Mouse (Mus musculus): Measurements from ENCODE around the gene Tecpr1. TPM values are rescaled to one million over a fixed set of nuclear protein-coding genes. Genes with fewer than 3 reads are reported as not detected.
A peak's percentile ranks its signal among the peaks of the same experiment; 100 is the strongest.

Gene Tecpr1
- polyA plus RNA-seq, 1 experiment from 2014 or later: 16.6 TPM

- WGBS: 87% methylated on average over 9 of the region's 9 CpGs
- H3K9ac ChIP-seq (ENCODE audit: low read depth, low read length): no peak overlapping the region
- H3K9me3 ChIP-seq (ENCODE audit: control insufficient read depth, low read length): no peaks in the 10 kb centered on the region
- H3K36me3 ChIP-seq (ENCODE audit: control insufficient read depth, insufficient read depth, low read length): no peaks in the 10 kb centered on the region
- no peak for DNase-seq (ENCODE audit: low spot score)
- H3K27me3 ChIP-seq (ENCODE audit: control insufficient read depth, insufficient read depth, low read length): no peaks in the 10 kb centered on the region
- peaks cover 16% of the 10 kb centered on the region for H3K4me1 ChIP-seq (replicated peaks; ENCODE audit: control insufficient read depth, insufficient read depth, low read length)
- ATAC-seq (ENCODE audit: low FRiP score): no peak
- no peak overlapping the region for H3K4me2 ChIP-seq (replicated peaks; ENCODE audit: low read depth, low read length)
- no peak overlapping the region for H3K27ac ChIP-seq (ENCODE audit: low read depth, low read length)
- H3K4me3 ChIP-seq (ENCODE audit: low read depth, low read length): no peak overlapping the region
These were observed 37.9 kb upstream of the Tecpr1 start for GRCm38 (mm10) chr5:144261309-144261708.

DNA sequence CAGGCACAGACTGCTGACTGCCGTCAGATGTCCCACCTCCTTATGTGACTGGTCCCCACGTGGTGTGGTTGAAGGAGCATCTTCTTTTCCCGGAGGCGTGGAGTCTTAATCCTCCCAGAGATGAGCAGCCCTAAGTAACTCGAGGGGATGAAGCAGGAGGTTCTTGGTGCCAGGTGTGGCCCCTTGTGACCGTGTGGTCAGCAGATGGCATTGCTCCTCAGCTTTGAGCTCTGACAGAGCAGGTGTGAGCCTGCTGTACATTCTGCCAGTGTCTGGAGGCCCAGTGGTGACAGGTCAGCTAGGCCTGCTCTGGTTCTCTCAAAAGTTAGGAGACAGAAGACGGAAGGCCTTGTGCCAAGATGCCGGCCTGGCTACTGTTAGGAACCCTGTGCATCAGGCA, 37.0 kb upstream of the Tecpr1 start:
- H3K4me1 ChIP-seq (replicated peaks; ENCODE audit: control insufficient read depth, insufficient read depth, low read length): peaks cover 16% of the 10 kb centered on the region
- ATAC-seq (ENCODE audit: low FRiP score) (no peak), DNase-seq (ENCODE audit: low spot score) (no peak)
- no peak overlapping the region for H3K4me3 ChIP-seq (ENCODE audit: low read depth, low read length)
- H3K9me3 ChIP-seq (ENCODE audit: control insufficient read depth, low read length): no peaks in the 10 kb centered on the region
- no peak overlapping the region for H3K4me2 ChIP-seq (replicated peaks; ENCODE audit: low read depth, low read length)
- no peaks in the 10 kb centered on the region for H3K36me3 ChIP-seq (ENCODE audit: control insufficient read depth, insufficient read depth, low read length)
- H3K9ac ChIP-seq (ENCODE audit: low read depth, low read length): no peak overlapping the region
- no peaks in the 10 kb centered on the region for H3K27me3 ChIP-seq (ENCODE audit: control insufficient read depth, insufficient read depth, low read length)
- WGBS: 82% methylated on average over 8 of the region's 8 CpGs
- H3K27ac ChIP-seq (ENCODE audit: low read depth, low read length): no peak overlapping the region

DNA sequence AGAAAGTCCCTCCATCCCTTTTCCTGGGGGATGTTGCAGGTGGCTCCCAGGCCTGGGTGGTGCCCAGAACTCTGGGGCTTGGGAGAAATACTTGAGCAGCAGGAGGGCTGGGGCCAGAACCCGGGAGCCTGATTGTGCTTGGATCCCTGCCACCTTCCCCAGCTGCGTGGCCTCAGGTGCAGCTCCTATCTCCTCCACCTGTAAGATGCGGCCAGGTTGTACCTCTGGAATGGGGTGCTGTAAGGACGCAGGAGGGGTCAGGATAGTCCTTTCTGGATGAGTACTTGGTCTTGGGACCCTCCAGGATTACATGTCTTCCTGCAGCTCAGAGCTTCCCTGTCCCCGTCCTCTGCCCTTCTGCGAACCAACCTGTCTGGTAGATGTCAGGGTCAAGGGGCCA, 35.8 kb upstream of the Tecpr1 start:
- 71% methylated on average over 6 of the region's 6 CpGs for WGBS
- Histone ChIP-seq H3K9ac (ENCODE audit: low read depth, low read length) (no peak overlapping the region; the same call in 1 of the 2 replicates), H3K4me1 (replicated peaks; ENCODE audit: control insufficient read depth, insufficient read depth, low read length) (peaks cover 16% of the 10 kb centered on the region), H3K36me3 (ENCODE audit: control insufficient read depth, insufficient read depth, low read length) (no peaks in the 10 kb centered on the region), H3K27ac (ENCODE audit: low read depth, low read length) (no peak overlapping the region), H3K27me3 (ENCODE audit: control insufficient read depth, insufficient read depth, low read length) (no peaks in the 10 kb centered on the region), H3K4me3 (ENCODE audit: low read depth, low read length) (peak overlapping the region; percentile 2; the same call in 1 of the 2 replicates), H3K9me3 (ENCODE audit: control insufficient read depth, low read length) (no peaks in the 10 kb centered on the region), H3K4me2 (replicated peaks; ENCODE audit: low read depth, low read length) (no peak overlapping the region)
- no peak for DNase-seq (ENCODE audit: low spot score)
- no peak for ATAC-seq (ENCODE audit: low FRiP score)

GRCm38 (mm10) chr5:144258687-144259086, 35.3 kb upstream of the Tecpr1 start:
- Histone ChIP-seq H3K4me3 (ENCODE audit: low read depth, low read length) (peak overlapping the region; percentile 98), H3K27ac (ENCODE audit: low read depth, low read length) (no peak overlapping the region)
- 27% methylated on average over 2 of the region's 2 CpGs for WGBS

DNA sequence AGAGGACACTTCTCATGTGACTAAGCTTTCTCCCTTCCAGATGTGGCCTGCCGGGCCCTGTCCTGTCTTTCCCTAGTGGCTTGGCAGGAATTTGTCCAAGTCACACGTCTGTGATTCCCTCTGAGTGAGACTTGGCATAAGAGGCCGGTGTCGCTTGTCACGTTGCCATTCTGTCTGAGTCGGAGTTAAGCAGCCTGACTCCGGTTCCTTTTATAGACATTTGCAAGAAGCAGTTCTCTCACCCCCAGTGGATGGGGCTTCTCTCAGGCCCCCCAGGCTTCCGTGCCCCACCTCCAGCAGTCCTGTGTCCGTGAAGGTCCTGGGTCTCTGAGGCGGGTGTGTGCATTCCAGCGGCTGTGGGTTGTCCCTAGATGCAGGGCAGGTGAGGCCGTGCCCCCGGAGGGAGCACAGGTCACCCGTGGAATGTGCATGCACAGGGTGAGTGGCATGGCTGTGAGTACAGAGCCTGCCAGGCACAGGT, 34.8 kb upstream of the Tecpr1 start:
- Histone ChIP-seq H3K27me3 (ENCODE audit: control insufficient read depth, insufficient read depth, low read length) (no peaks in the 10 kb centered on the region), H3K9me3 (ENCODE audit: control insufficient read depth, low read length) (no peaks in the 10 kb centered on the region), H3K4me1 (replicated peaks; ENCODE audit: control insufficient read depth, insufficient read depth, low read length) (peaks cover 16% of the 10 kb centered on the region), H3K4me3 (ENCODE audit: low read depth, low read length) (peak overlapping the region; percentile 98), H3K9ac (ENCODE audit: low read depth, low read length) (peak overlapping the region; percentile 89; the same call in 1 of the 2 replicates), H3K36me3 (ENCODE audit: control insufficient read depth, insufficient read depth, low read length) (no peaks in the 10 kb centered on the region), H3K27ac (ENCODE audit: low read depth, low read length) (no peak overlapping the region), H3K4me2 (replicated peaks; ENCODE audit: low read depth, low read length) (peak overlapping the region; percentile 76)
- peak; percentile 9 for DNase-seq (ENCODE audit: low spot score)
- 44% methylated on average over 14 of the region's 14 CpGs for WGBS
- no peak for ATAC-seq (ENCODE audit: low FRiP score)

More at GRCm38 (mm10) chr5:144258687-144259086, 35.3 kb upstream of the Tecpr1 start:
- H3K9ac ChIP-seq (ENCODE audit: low read depth, low read length): peak overlapping the region; percentile 4; the same call in 1 of the 2 replicates
- peak overlapping the region; percentile 76 for H3K4me2 ChIP-seq (replicated peaks; ENCODE audit: low read depth, low read length)
- no peaks in the 10 kb centered on the region for H3K36me3 ChIP-seq (ENCODE audit: control insufficient read depth, insufficient read depth, low read length)
- ATAC-seq (ENCODE audit: low FRiP score): no peak
- H3K9me3 ChIP-seq (ENCODE audit: control insufficient read depth, low read length): no peaks in the 10 kb centered on the region
- peaks cover 16% of the 10 kb centered on the region for H3K4me1 ChIP-seq (replicated peaks; ENCODE audit: control insufficient read depth, insufficient read depth, low read length)
- H3K27me3 ChIP-seq (ENCODE audit: control insufficient read depth, insufficient read depth, low read length): no peaks in the 10 kb centered on the region
- no peak for DNase-seq (ENCODE audit: low spot score)

- H3K4me3 ChIP-seq (ENCODE audit: low read depth, low read length): peak overlapping the region; percentile 98
- peak overlapping the region; percentile 89 for H3K9ac ChIP-seq (ENCODE audit: low read depth, low read length)
- WGBS: 56% methylated on average over 3 of the region's 3 CpGs
- no peaks in the 10 kb centered on the region for H3K27me3 ChIP-seq (ENCODE audit: control insufficient read depth, insufficient read depth, low read length)
- no peak overlapping the region for H3K27ac ChIP-seq (ENCODE audit: low read depth, low read length)
- H3K4me1 ChIP-seq (replicated peaks; ENCODE audit: control insufficient read depth, insufficient read depth, low read length): peaks cover 16% of the 10 kb centered on the region
- H3K4me2 ChIP-seq (replicated peaks; ENCODE audit: low read depth, low read length): peak overlapping the region; percentile 76
- no peaks in the 10 kb centered on the region for H3K9me3 ChIP-seq (ENCODE audit: control insufficient read depth, low read length)
- peak; percentile 9 for DNase-seq (ENCODE audit: low spot score)
- no peaks in the 10 kb centered on the region for H3K36me3 ChIP-seq (ENCODE audit: control insufficient read depth, insufficient read depth, low read length)
- ATAC-seq (ENCODE audit: low FRiP score): no peak
These were observed 34.2 kb upstream of the Tecpr1 start for GRCm38 (mm10) chr5:144257451-144258110.

DNA sequence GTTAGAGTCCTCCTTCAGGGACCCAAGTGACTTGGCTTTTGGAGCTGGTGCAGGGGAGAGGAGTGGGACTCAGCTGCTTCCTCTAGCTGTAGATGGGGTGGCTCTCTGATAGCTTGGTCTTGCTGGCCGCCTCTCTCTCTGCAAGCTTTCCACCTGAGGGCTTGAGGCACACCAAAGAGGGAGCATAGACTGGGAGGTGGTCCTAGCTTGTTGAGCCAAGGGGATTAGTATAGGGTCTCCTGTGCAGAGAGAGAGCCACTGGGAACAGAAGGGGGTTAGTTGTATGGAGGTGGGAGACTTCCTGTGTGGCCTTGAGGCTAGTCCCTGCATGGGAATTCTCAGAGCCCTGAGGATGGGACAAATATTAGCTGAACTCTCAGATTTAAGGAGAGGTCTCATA, 33.5 kb upstream of the Tecpr1 start:
- Histone ChIP-seq H3K27ac (ENCODE audit: low read depth, low read length) (0 out of 2 replicates have a peak overlapping the region, but pooled peaks have one; percentile 83), H3K9ac (ENCODE audit: low read depth, low read length) (peak overlapping the region; percentile 89), H3K4me3 (ENCODE audit: low read depth, low read length) (peak overlapping the region; percentile 98), H3K4me1 (replicated peaks; ENCODE audit: control insufficient read depth, insufficient read depth, low read length) (peaks cover 16% of the 10 kb centered on the region), H3K27me3 (ENCODE audit: control insufficient read depth, insufficient read depth, low read length) (no peaks in the 10 kb centered on the region), H3K4me2 (replicated peaks; ENCODE audit: low read depth, low read length) (peak overlapping the region; percentile 76), H3K36me3 (ENCODE audit: control insufficient read depth, insufficient read depth, low read length) (no peaks in the 10 kb centered on the region), H3K9me3 (ENCODE audit: control insufficient read depth, low read length) (no peaks in the 10 kb centered on the region)
- ATAC-seq (ENCODE audit: low FRiP score) (no peak), DNase-seq (ENCODE audit: low spot score) (peak; percentile 35)
- 44% methylated on average over 1 of the region's 1 CpGs for WGBS

DNA sequence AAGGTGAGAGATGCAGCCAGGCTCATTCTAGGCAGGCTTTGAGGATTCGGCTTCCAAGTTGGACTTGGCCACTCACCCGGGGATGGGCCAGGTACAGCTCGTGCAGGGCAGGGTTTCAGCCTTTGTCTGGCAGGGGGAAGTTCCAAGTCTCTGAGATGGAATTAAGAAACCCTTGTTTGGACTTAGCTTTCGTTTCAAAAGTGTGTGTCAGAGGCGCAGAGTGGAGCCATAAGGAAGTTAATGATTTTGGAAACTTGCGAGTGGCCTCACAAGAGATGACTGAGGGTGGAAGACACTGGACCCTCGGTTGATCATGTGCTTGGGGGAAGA, 33.1 kb upstream of the Tecpr1 start:
- peak overlapping the region; percentile 89 for H3K9ac ChIP-seq (ENCODE audit: low read depth, low read length)
- H3K4me2 ChIP-seq (replicated peaks; ENCODE audit: low read depth, low read length): peak overlapping the region; percentile 76
- H3K27ac ChIP-seq (ENCODE audit: low read depth, low read length): peak overlapping the region; percentile 83; the same call in 1 of the 2 replicates
- DNase-seq (ENCODE audit: low spot score) (no peak), ATAC-seq (ENCODE audit: low FRiP score) (no peak)
- H3K9me3 ChIP-seq (ENCODE audit: control insufficient read depth, low read length): no peaks in the 10 kb centered on the region
- H3K4me1 ChIP-seq (replicated peaks; ENCODE audit: control insufficient read depth, insufficient read depth, low read length): peaks cover 16% of the 10 kb centered on the region
- H3K36me3 ChIP-seq (ENCODE audit: control insufficient read depth, insufficient read depth, low read length): no peaks in the 10 kb centered on the region
- H3K4me3 ChIP-seq (ENCODE audit: low read depth, low read length): peak overlapping the region; percentile 98
- 19% methylated on average over 7 of the region's 7 CpGs for WGBS
- no peaks in the 10 kb centered on the region for H3K27me3 ChIP-seq (ENCODE audit: control insufficient read depth, insufficient read depth, low read length)

Data from hindbrain, embryonic 11.5 days (tissue).